Mouse (Mus musculus) lung, postnatal 0 days (tissue): ENCODE results near the gene Dapk1.

Experiments used
- CTCF ChIP-seq: IDR thresholded peaks from 2 replicates; pipeline ENCODE4 v1.5.1; 2016; ENCODE audit warnings: antibody characterized with exemption, mild to moderate bottlenecking
- EP300 ChIP-seq: IDR thresholded peaks from 2 replicates; pipeline ENCODE4 v1.6.1; 2016; ENCODE audit warnings: antibody characterized with exemption, mild to moderate bottlenecking, control low read depth

GRCm38 (mm10) chr13:60735306-60735705, 133.6 kb downstream of the Dapk1 start:
- TF ChIP-seq CTCF (no peak), EP300 (no peak)
